8 mouse cellular contexts compared by ENCODE assay signal in the genomic region with DNA sequence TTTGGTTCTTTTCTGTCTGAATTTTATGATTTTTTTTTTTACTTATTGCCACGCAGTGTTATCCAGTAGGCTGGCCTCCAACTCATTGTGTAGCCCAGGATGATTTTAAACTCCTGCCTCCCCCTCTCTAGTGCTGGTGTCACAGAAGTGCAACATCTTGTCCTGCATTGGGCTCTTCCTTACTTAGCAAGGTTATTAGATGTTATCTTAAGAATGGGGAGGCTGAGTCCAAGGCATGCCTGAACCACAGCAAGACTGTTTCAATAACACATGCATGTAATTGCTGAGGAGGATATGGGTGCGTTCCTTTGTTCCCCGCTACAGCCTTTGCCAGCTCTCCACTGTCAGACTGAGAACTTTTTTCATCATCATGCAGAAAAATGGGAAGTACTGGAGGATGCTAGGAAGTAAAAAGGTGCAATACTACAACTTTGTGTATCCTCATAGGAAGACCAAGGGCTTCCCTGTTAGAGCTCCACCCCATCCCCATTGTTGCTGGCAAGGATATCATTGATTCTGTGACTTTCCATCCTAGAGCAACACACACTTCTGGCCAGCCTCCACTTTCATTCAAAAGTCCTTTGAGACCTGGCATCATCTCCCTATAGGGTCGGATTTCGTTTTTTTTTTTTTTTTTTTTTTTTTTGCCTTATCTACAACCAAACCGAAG. TPM values are rescaled to one million over a fixed set of nuclear protein-coding genes. Genes with fewer than 3 reads are reported as not detected.
DNase-seq lines count a peak whose midpoint lies in the region; ATAC-seq and TF ChIP-seq lines count a peak whose summit lies in the region.

No protein-coding gene starts in this region.

- 33% methylated on average over 6 of the region's 6 CpGs for WGBS in liver, adult 2 months
- 59% methylated on average over 6 of the region's 6 CpGs for WGBS in embryonic facial prominence, embryonic 13.5 days
- 68% methylated on average over 6 of the region's 6 CpGs for WGBS in limb, embryonic 10.5 days

- H3K4me3 ChIP-seq in liver, adult 2 months (ENCODE audit: insufficient read depth, low read depth, low read length), result peak overlapping the region; percentile 54; the same call in 1 of the 2 replicates
- peak overlapping the region; percentile 97 for H3K4me3 ChIP-seq in embryonic facial prominence, embryonic 13.5 days
- peak overlapping the region; percentile 79 for H3K4me3 ChIP-seq in limb, embryonic 10.5 days

- intact Hi-C loops in gastrocnemius, postnatal 36 days (cut with DNase I), result no loop called here

- peaks cover 31% of the 10 kb centered on the region for H3K36me3 ChIP-seq in liver, adult 2 months (ENCODE audit: control insufficient read depth, insufficient read depth, low read length)
- H3K36me3 ChIP-seq in embryonic facial prominence, embryonic 13.5 days, result peaks cover 35% of the 10 kb centered on the region
- H3K36me3 ChIP-seq in limb, embryonic 10.5 days, result peaks cover 48% of the 10 kb centered on the region

- peak; percentile 50 for DNase-seq in liver, adult 2 months (ENCODE audit: extremely low read depth, low read depth, low spot score)
- no peak for DNase-seq in liver
- DNase-seq in limb, embryonic 10.5 days (ENCODE audit: low spot score), result no peak
- peak; percentile 31 for DNase-seq in skeletal muscle tissue, adult 2 months (ENCODE audit: low read depth, low spot score)
- no peak for DNase-seq in gastrocnemius, postnatal 36 days
- no peak for DNase-seq in adrenal gland, postnatal 14 days
- DNase-seq in spleen, postnatal 10 days (ENCODE audit: low spot score in 2 of 2), result no peak

- no peak for ATAC-seq in embryonic facial prominence, embryonic 13.5 days (ENCODE audit: insufficient number of reproducible peaks, insufficient read depth, low FRiP score, low TSS enrichment, low read depth)

- H3K27ac ChIP-seq in liver, adult 2 months (replicated peaks; ENCODE audit: insufficient read depth, low read depth, low read length), result peak overlapping the region; percentile 95
- no peak overlapping the region for H3K27ac ChIP-seq in embryonic facial prominence, embryonic 13.5 days
- no peak overlapping the region for H3K27ac ChIP-seq in limb, embryonic 10.5 days

- H3K4me1 ChIP-seq in liver, adult 2 months (ENCODE audit: control insufficient read depth, insufficient read depth, low read length), result peaks cover 22% of the 10 kb centered on the region
- H3K4me1 ChIP-seq in embryonic facial prominence, embryonic 13.5 days, result peaks cover 19% of the 10 kb centered on the region
- H3K4me1 ChIP-seq in limb, embryonic 10.5 days, result peaks cover 14% of the 10 kb centered on the region

- H3K9me3 ChIP-seq in embryonic facial prominence, embryonic 13.5 days, result no peaks in the 10 kb centered on the region
- no peaks in the 10 kb centered on the region for H3K9me3 ChIP-seq in limb, embryonic 10.5 days (replicated peaks)

- TF ChIP-seq POLR2A in liver, adult 2 months (IDR thresholded peaks at IDR 0.05; ENCODE audit: extremely low read depth, insufficient read depth, low read length), result no peak

- peak overlapping the region; percentile 45 for H3K9ac ChIP-seq in liver, adult 2 months (ENCODE audit: low read depth, low read length)
- peak overlapping the region; percentile 78 for H3K9ac ChIP-seq in embryonic facial prominence, embryonic 13.5 days

- peak overlapping the region; percentile 69 for H3K4me2 ChIP-seq in embryonic facial prominence, embryonic 13.5 days

- TF ChIP-seq CTCF in liver, adult 2 months (IDR thresholded peaks at IDR 0.05; ENCODE audit: low read depth, low read length), result no peak

- no peaks in the 10 kb centered on the region for H3K27me3 ChIP-seq in liver, adult 2 months (ENCODE audit: control insufficient read depth, insufficient read depth, low read length)
- no peaks in the 10 kb centered on the region for H3K27me3 ChIP-seq in embryonic facial prominence, embryonic 13.5 days
- no peaks in the 10 kb centered on the region for H3K27me3 ChIP-seq in limb, embryonic 10.5 days (ENCODE audit: low read depth, poor library complexity, severe bottlenecking)

- peaks cover 15% of the 10 kb centered on the region for H3K79me2 ChIP-seq in liver, adult 2 months (ENCODE audit: control insufficient read depth, insufficient read depth, low read length)

RNA-seq across cellular contexts. Expression of gene Atp5b, which starts 1.1 kb away (rescaled TPM):
- total RNA-seq in liver, adult 2 months (2014; rRNA removed), result 1,653 and 1,721 TPM in 2 replicates
- polyA plus RNA-seq in liver, adult 2 months (2012; rRNA removed), result 2,471 and 2,841 TPM in 2 replicates
- polyA plus RNA-seq in embryonic facial prominence, embryonic 13.5 days (2015; fragmentation: Nextera tagmentation; extraction: Ambion mirVana), result 1,953 and 2,050 TPM in 2 replicates
- 2,336 and 2,543 TPM in 2 replicates for polyA plus RNA-seq in limb, embryonic 10.5 days (2016; fragmentation: Nextera tagmentation; extraction: Ambion mirVana)
- 1,000 to 10,000 TPM; 3,740 to 3,926 TPM for total RNA-seq in gastrocnemius, postnatal 36 days (2021)
- 4,143 and 4,276 TPM in 2 replicates for total RNA-seq in adrenal gland, postnatal 14 days (2021)

RNA-seq across cellular contexts. Expression of gene Baz2a, which starts 9.4 kb away (rescaled TPM):
- 6.6 and 9.1 TPM in 2 replicates for total RNA-seq in liver, adult 2 months (2014; rRNA removed)
- 9.7 and 12.3 TPM in 2 replicates for polyA plus RNA-seq in liver, adult 2 months (2012; rRNA removed)
- 10.9 and 11.4 TPM in 2 replicates for polyA plus RNA-seq in embryonic facial prominence, embryonic 13.5 days (2015; fragmentation: Nextera tagmentation; extraction: Ambion mirVana)
- 12.3 and 14.4 TPM in 2 replicates for polyA plus RNA-seq in limb, embryonic 10.5 days (2016; fragmentation: Nextera tagmentation; extraction: Ambion mirVana)
- 10 to 100 TPM; 11.9 to 14.2 TPM for total RNA-seq in gastrocnemius, postnatal 36 days (2021)
- total RNA-seq in adrenal gland, postnatal 14 days (2021), result 44.3 and 51.5 TPM in 2 replicates

RNA-seq across cellular contexts. Expression of gene Ptges3, which starts 23.2 kb away (rescaled TPM):
- total RNA-seq in liver, adult 2 months (2014; rRNA removed), result 90.4 and 97.3 TPM in 2 replicates
- polyA plus RNA-seq in liver, adult 2 months (2012; rRNA removed), result 24.8 and 30.9 TPM in 2 replicates
- polyA plus RNA-seq in embryonic facial prominence, embryonic 13.5 days (2015; fragmentation: Nextera tagmentation; extraction: Ambion mirVana), result 537 and 556 TPM in 2 replicates
- polyA plus RNA-seq in limb, embryonic 10.5 days (2016; fragmentation: Nextera tagmentation; extraction: Ambion mirVana), result 668 and 708 TPM in 2 replicates
- 10 to 100 TPM; 56.6 to 60.7 TPM for total RNA-seq in gastrocnemius, postnatal 36 days (2021)
- total RNA-seq in adrenal gland, postnatal 14 days (2021), result 157 and 172 TPM in 2 replicates

RNA-seq across cellular contexts. Expression of gene Naca, which starts 46.6 kb away (rescaled TPM):
- total RNA-seq in liver, adult 2 months (2014; rRNA removed), result 353 and 448 TPM in 2 replicates
- polyA plus RNA-seq in liver, adult 2 months (2012; rRNA removed), result 170 and 182 TPM in 2 replicates
- 789 and 900 TPM in 2 replicates for polyA plus RNA-seq in embryonic facial prominence, embryonic 13.5 days (2015; fragmentation: Nextera tagmentation; extraction: Ambion mirVana)
- 898 and 1,037 TPM in 2 replicates for polyA plus RNA-seq in limb, embryonic 10.5 days (2016; fragmentation: Nextera tagmentation; extraction: Ambion mirVana)
- 100 to 1,000 TPM; 318 to 407 TPM for total RNA-seq in gastrocnemius, postnatal 36 days (2021)
- 617 and 658 TPM in 2 replicates for total RNA-seq in adrenal gland, postnatal 14 days (2021)

Comparison
In these comparisons a context has a peak if more than half of its experiments do, and no peak if none do; other contexts are left out.
1. DNase-seq: peak in liver, adult 2 months (single experiment) and skeletal muscle tissue, adult 2 months (single experiment); none in liver (single experiment), limb, embryonic 10.5 days (single experiment), gastrocnemius, postnatal 36 days (0 of 2), adrenal gland, postnatal 14 days (single experiment) and spleen, postnatal 10 days (0 of 2).
2. Peak in every context shown above with its lines, with median percentiles within 50 percentile points of each other: H3K4me3 ChIP-seq.